Mouse (Mus musculus) forebrain, embryonic 16.5 days (tissue): ENCODE measurements at regions not wholly inside any gene's neighbourhood (a gene's known extent, or its start where the extent isn't known, plus 50 kb on each side); places are given as distances from the start of the nearest gene placed in this dataset.
A peak's percentile ranks its signal among the peaks of the same experiment; 100 is the strongest.

Experiments
- ATAC-seq: fragments of 200-750 bp; cut with Nextera tagmentation; 2 replicates; pipeline ENCODE4 v1.8.0; 2017; ENCODE audit warnings: mild to moderate bottlenecking, moderate library complexity
- H3K27ac ChIP-seq: fragments of 300-500 bp; sonication (generic); 2 replicates; pipeline ENCODE4 v1.5.1; 2014; ENCODE audit warnings: low read length, control low read depth
- H3K27me3 ChIP-seq: fragments of 300-500 bp; sonication (generic); replicated peaks from 2 replicates; pipeline ENCODE4 v1.6.1; 2014; ENCODE audit warnings: low read length; ENCODE audit not compliant: control insufficient read depth, insufficient read depth
- H3K36me3 ChIP-seq: fragments of 300-500 bp; sonication (generic); 2 replicates; pipeline ENCODE4 v1.6.1; 2014; ENCODE audit not compliant: control insufficient read depth, insufficient read depth
- H3K4me1 ChIP-seq: fragments of 300-500 bp; sonication (generic); replicated peaks from 2 replicates; pipeline ENCODE4 v1.6.1; 2014; ENCODE audit warnings: low read length; ENCODE audit not compliant: control insufficient read depth, insufficient read depth
- H3K4me2 ChIP-seq: fragments of 300-500 bp; sonication (generic); 2 replicates; pipeline ENCODE4 v1.6.1; 2014; ENCODE audit warnings: mild to moderate bottlenecking, low read length, control low read depth
- H3K4me3 ChIP-seq: fragments of 300-500 bp; sonication (generic); replicated peaks from 2 replicates; pipeline ENCODE4 v1.5.1; 2014; ENCODE audit warnings: mild to moderate bottlenecking, low read length, control low read depth
- H3K9ac ChIP-seq: fragments of 300-500 bp; sonication (generic); replicated peaks from 2 replicates; pipeline ENCODE4 v1.6.1; 2014; ENCODE audit warnings: low read depth, low read length, control low read depth
- H3K9me3 ChIP-seq: fragments of 300-500 bp; sonication (generic); 2 replicates; pipeline ENCODE4 v1.6.1; 2016; ENCODE audit warnings: low read length; ENCODE audit not compliant: control insufficient read depth
- WGBS: fragments of 180-500 bp; shearing (Covaris S2); extraction: QIAGEN DNeasy Blood & Tissue Kit; methylation state at CpG from one replicate; pipeline ENCODE4 v1.1.7; 2014; 5-methylcytosine and 5-hydroxymethylcytosine counted together

DNA sequence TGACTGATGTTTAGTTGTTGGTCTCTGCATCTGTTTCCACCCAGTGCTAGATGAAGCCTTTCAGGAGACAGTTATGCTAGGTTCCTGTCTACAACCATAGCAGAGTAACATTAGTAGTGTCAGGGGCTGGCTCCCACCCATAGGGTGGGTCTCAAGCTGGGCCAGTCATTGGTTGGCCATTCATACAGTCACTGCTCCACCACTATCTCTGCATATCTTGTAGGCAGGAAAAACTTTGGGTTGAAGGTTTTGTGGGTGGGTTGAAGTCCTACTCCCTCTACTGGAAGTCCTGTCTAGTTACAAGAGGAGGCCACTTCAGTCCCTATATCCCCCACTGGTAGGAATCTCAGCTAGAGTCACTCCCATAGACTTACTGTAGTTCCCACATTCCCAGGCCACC is 306.3 kb downstream of the Ankrd50 start:
- ATAC-seq: no peak
- Histone ChIP-seq H3K36me3 (no peaks in the 10 kb centered on the region), H3K9me3 (no peaks in the 10 kb centered on the region), H3K4me3 (no peak overlapping the region), H3K27me3 (no peaks in the 10 kb centered on the region), H3K4me1 (no peaks in the 10 kb centered on the region), H3K9ac (no peak overlapping the region), H3K27ac (no peak overlapping the region), H3K4me2 (no peak overlapping the region)

DNA sequence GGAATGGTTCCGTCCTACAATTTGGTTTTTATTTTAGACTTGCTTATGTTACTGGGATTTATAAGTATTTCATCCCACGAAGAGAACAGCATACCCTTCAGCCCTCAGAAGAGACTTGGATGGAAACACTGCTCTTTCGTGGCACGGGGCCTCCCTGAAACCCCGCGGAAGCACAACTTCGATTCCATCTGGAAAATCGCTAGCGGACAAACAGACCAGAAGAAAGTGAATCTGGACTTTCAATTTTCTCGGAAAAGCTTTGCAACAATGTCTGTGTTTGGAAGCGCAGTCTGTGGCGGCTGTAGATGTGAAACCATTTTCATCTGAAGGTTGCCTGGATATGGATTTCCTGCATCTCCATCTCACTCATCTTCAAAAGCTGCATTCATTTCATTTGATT is 308.7 kb downstream of the Ankrd50 start:
- Histone ChIP-seq H3K9ac (no peak overlapping the region), H3K4me1 (no peaks in the 10 kb centered on the region), H3K27me3 (no peaks in the 10 kb centered on the region), H3K36me3 (no peaks in the 10 kb centered on the region), H3K4me3 (no peak overlapping the region), H3K9me3 (no peaks in the 10 kb centered on the region), H3K27ac (no peak overlapping the region), H3K4me2 (no peak overlapping the region)
- ATAC-seq: no peak
- WGBS: 91% methylated on average over 12 of the region's 12 CpGs

DNA sequence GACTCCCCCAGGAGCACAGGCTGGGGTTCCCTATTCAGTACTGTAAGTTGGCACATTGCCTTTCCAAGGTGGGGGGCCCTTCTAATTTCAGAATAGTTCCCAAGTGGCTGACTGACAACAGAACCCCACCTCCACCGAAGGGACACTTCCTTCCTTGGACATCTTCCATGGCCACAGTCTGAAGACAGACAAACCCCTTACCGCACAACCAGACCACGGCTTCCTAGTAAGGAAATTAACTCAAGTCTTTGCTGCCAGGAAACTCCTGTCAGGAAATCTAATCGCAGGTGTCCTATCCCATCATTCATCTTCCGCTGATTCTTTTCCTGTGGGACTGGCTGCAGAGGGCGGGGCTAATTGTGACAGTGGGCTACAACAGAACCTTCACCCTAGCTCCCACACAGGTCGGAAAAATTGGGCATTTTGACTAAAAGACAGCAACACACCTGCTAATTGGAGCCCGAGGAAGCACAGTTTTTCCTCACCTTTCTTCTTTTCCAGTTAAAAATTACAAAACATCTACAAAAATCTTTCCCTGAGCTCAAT is 309.8 kb downstream of the Ankrd50 start:
- H3K27ac ChIP-seq: no peak overlapping the region
- no peak overlapping the region for H3K4me2 ChIP-seq
- H3K27me3 ChIP-seq: no peaks in the 10 kb centered on the region
- ATAC-seq: no peak
- WGBS: 73% methylated on average over 8 of the region's 8 CpGs
- H3K9ac ChIP-seq: no peak overlapping the region
- no peaks in the 10 kb centered on the region for H3K9me3 ChIP-seq
- H3K36me3 ChIP-seq: no peaks in the 10 kb centered on the region
- H3K4me3 ChIP-seq: no peak overlapping the region
- no peaks in the 10 kb centered on the region for H3K4me1 ChIP-seq

DNA sequence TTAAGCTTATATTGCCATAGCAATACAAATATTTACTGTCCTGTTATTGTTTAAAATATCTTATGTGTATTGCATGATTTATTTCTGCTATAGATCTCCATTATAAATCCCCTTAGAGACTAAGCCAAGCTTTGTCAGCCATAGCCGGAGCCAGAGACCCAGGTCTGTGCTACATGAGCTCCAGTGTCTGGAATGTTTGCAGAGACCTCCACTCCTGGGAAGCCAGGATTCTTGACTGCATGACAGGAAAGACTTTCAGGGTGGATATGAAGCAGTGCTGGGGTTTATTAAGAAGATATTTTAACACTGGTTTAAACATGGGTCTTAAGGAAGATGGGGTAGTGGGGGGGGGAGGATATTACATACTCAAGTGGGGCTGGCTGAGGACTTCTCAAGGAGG is 332.2 kb downstream of the Ankrd50 start:
- Histone ChIP-seq H3K9me3 (no peaks in the 10 kb centered on the region), H3K4me1 (no peaks in the 10 kb centered on the region), H3K4me2 (no peak overlapping the region), H3K27me3 (no peaks in the 10 kb centered on the region), H3K27ac (no peak overlapping the region), H3K4me3 (no peak overlapping the region), H3K36me3 (no peaks in the 10 kb centered on the region), H3K9ac (no peak overlapping the region)
- whole genome bisulfite sequencing: 92% methylated on average over 1 of the region's 1 CpGs
- no peak for ATAC-seq

DNA sequence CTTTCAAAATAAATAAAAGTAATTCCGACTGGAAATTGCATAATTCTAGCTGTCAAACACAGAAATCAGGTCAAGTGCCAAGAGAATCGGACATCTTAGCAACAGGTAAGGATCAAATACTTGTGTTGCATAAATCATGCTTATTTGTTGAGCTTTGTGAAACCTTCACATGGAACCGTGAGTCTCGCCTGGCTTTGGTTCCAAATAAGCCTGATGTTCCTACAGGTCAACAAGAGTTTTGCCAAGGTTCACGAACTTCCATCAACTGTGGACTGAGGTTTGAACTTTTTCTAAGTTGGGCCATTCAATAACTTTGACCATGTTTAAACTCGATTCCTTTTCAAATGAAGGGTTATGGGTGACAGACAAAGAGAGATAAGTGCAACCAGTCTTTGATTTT is 332.8 kb downstream of the Ankrd50 start:
- 87% methylated on average over 6 of the region's 6 CpGs for WGBS
- ATAC-seq: no peak
- Histone ChIP-seq H3K4me2 (no peak overlapping the region), H3K9ac (no peak overlapping the region), H3K4me1 (no peaks in the 10 kb centered on the region), H3K4me3 (no peak overlapping the region), H3K9me3 (no peaks in the 10 kb centered on the region), H3K27ac (no peak overlapping the region), H3K27me3 (no peaks in the 10 kb centered on the region), H3K36me3 (no peaks in the 10 kb centered on the region)

DNA sequence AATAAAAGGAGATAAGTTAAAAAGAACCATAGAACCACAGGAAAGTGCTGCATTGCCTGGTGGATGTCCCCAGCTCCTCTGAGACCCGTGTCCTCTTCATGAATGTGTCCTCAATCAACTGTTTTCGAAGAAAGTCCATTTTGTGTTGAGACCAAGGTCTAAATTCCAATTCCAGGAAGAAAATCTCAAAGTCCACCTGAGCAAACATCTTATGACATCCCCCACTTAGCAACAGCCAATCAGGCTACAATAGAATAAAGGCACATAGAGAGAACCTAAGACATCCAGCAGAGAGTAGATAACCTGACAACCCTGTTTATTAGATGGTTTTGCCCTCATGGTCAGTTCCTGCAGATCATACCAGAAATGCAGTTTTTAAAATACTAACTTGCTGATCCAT is 338.0 kb downstream of the Ankrd50 start:
- Histone ChIP-seq H3K4me2 (no peak overlapping the region), H3K36me3 (no peaks in the 10 kb centered on the region), H3K9ac (no peak overlapping the region), H3K27me3 (no peaks in the 10 kb centered on the region), H3K27ac (no peak overlapping the region), H3K9me3 (no peaks in the 10 kb centered on the region), H3K4me1 (peaks cover 9% of the 10 kb centered on the region), H3K4me3 (no peak overlapping the region)
- ATAC-seq: no peak
- WGBS: 92% methylated on average over 2 of the region's 2 CpGs

DNA sequence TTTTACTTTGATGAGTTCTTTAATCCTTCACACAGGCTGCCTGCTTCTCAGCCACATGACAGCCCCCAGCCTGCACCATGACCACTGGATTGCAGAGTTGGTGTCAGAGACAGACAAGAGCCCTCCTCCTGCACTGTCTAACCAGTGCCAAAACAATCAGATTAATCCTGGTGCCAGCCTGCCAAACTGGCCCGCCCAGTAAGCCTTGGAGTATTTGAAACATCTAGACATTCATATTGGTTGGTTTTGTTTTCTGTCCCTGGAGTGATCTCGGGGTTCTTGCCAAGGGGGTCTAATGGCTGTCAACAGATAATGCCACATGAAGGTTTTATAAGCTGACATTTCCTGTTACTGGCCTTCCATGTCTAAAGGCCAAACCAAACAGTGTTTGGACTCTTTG is 339.2 kb downstream of the Ankrd50 start:
- Histone ChIP-seq H3K27me3 (no peaks in the 10 kb centered on the region), H3K36me3 (no peaks in the 10 kb centered on the region), H3K4me2 (no peak overlapping the region), H3K4me1 (peaks cover 9% of the 10 kb centered on the region), H3K9me3 (no peaks in the 10 kb centered on the region), H3K27ac (no peak overlapping the region), H3K9ac (no peak overlapping the region), H3K4me3 (no peak overlapping the region)
- 72% methylated on average over 2 of the region's 2 CpGs for WGBS
- no peak for ATAC-seq

DNA sequence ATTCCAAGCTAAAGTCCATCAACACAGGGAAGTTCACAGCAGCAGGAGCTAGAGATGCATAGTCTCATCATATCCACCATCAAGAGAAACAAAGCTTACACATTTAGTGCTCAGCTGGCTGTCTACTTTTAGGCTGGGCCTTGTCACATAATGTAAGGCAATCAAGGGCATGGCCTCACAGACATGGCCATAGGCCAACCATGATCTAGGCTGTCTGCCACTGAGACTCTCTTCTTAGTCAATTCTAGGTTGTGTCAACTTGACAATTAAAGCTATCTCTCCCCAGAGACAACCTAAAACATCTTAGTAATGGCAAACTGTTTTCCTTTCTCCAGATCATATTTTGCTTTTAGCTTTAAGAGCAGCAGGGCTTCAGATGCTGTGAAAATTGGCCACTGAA is 340.0 kb downstream of the Ankrd50 start:
- H3K4me1 ChIP-seq: peaks cover 9% of the 10 kb centered on the region
- no peak for ATAC-seq

DNA sequence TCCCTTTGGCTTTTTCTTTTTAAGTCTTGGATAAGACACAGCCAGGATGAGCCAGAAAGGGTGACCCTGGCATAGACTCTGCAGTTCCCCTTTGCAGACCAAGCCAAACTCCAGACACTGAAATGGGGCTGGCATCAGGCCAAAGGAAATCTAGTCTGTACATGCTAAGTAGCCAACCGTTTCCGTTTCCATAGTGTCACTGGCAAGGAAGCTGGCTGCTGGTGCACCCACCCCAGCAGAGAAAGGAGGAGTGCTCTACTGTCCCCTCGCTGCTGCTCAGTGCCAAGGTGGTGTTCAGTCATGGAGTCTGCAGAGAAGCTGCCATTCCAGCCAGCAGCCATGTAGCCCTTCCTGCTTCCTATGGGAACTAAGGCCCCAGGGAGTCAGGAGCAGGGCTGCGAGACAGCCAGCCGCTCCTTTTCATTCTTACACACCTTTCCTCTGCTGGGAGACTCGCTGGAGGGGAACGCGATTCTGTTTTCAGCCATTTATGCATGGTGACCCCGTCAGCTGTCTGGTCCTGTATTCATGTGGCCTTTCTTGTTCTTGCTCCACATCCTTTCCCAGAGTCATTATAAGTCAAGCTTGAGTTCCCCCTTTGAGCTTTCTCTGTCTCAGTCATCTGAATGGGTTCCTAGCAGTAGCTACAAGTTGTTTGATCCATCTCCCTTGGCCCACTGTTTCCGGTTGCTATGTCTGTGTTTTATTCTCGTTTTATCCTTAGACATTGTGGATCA is 341.3 kb downstream of the Ankrd50 start:
- H3K4me3 ChIP-seq: no peak overlapping the region
- H3K4me2 ChIP-seq: peak overlapping the region; percentile 14; the same call in 1 of the 2 replicates
- no peak overlapping the region; the same call in 1 of the 2 replicates for H3K9ac ChIP-seq
- no peaks in the 10 kb centered on the region for H3K27me3 ChIP-seq
- 0 out of 2 replicates have a peak overlapping the region, but pooled peaks have one; percentile 23 for H3K27ac ChIP-seq
- H3K4me1 ChIP-seq: peaks cover 13% of the 10 kb centered on the region
- H3K36me3 ChIP-seq: no peaks in the 10 kb centered on the region
- 36% methylated on average over 11 of the region's 11 CpGs for WGBS
- H3K9me3 ChIP-seq: no peaks in the 10 kb centered on the region
- ATAC-seq: peak; percentile 96

More for the DNA sequence above, 340.0 kb downstream of the Ankrd50 start:
- Histone ChIP-seq H3K4me3 (no peak overlapping the region), H3K36me3 (no peaks in the 10 kb centered on the region), H3K9me3 (no peaks in the 10 kb centered on the region), H3K27ac (no peak overlapping the region), H3K9ac (no peak overlapping the region), H3K27me3 (no peaks in the 10 kb centered on the region), H3K4me2 (no peak overlapping the region)

DNA sequence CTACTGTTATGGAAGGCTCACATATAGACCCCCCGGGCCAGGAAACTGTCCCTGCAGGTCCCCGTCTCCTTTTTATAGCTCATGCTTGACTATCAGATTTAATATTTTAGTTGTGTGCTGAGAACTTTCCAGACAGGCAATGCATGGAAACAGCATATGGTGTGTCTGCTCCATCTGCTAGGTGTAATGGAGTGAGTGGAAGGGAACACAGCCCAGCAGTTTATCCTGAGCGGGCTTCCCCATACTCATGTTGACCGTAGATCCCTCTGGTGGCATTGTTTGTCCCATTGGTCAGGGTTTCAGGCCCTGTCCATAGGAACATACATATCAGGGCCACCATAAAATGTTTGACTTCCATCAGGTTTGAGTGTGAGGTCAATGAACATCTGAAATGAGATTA is 345.3 kb downstream of the Ankrd50 start:
- Histone ChIP-seq H3K4me2 (no peak overlapping the region), H3K36me3 (no peaks in the 10 kb centered on the region), H3K9me3 (no peaks in the 10 kb centered on the region), H3K4me1 (peaks cover 13% of the 10 kb centered on the region), H3K27ac (no peak overlapping the region), H3K4me3 (no peak overlapping the region), H3K27me3 (no peaks in the 10 kb centered on the region), H3K9ac (no peak overlapping the region)
- WGBS: 81% methylated on average over 4 of the region's 4 CpGs
- no peak for ATAC-seq
